Mouse (Mus musculus) mature B cell (primary cell): Measurements from ENCODE around the gene Get4.

Experiments used
- in situ Hi-C: fragments of 300-500 bp; cut with MboI; formaldehyde crosslinking; loops from 2 replicates; pipeline ENCODE4 v1.14.3; 2019

The Get4 gene

GRCm38 (mm10) chr5:139317751-139318504 is 65.8 kb downstream of the Get4 start:
- in situ Hi-C loops: no loop called here
